In genomic region chr10:78255646-78256059, GRCm38 (mm10) we compare ENCODE assay signal across 8 mouse cellular contexts. TPM values are rescaled to one million over a fixed set of nuclear protein-coding genes. Genes with fewer than 3 reads are reported as not detected.
DNase-seq lines count a peak whose midpoint lies in the region; ATAC-seq lines count a peak whose summit lies in the region.

No protein-coding gene starts in this region.

- peak; percentile 31 for DNase-seq in layer of hippocampus, adult 9-11 months
- no peak for DNase-seq in layer of hippocampus, adult 11-12 months (ENCODE audit: low spot score)
- DNase-seq in adrenal gland, adult 18-20 months (ENCODE audit: low spot score in 2 of 2) = peak; percentile 56 to 80
- DNase-seq in heart, adult 9 months (ENCODE audit: low spot score in 2 of 2) = peak; percentile 65 to 75
- DNase-seq in lung, postnatal 14 days = peak; percentile 32
- no peak for DNase-seq in thymus, postnatal 14 days
- no peak for DNase-seq in cerebellum, adult 18-20 months

- ATAC-seq in cerebellum, adult (ENCODE audit: insufficient number of reproducible peaks, low FRiP score, low TSS enrichment) = no peak

RNA-seq across cellular contexts. Expression of gene Trappc10, which starts 11.2 kb away (rescaled TPM):
- 10 to 100 TPM; 44.2 to 53.2 TPM for total RNA-seq in adrenal gland, adult 18-20 months (2021)

Comparison
In these comparisons a context has a peak if more than half of its experiments do, and no peak if none do; other contexts are left out.
1. DNase-seq: peak in layer of hippocampus, adult 9-11 months (single experiment), adrenal gland, adult 18-20 months (2 of 2), heart, adult 9 months (2 of 2) and lung, postnatal 14 days (single experiment); none in layer of hippocampus, adult 11-12 months (single experiment), thymus, postnatal 14 days (single experiment) and cerebellum, adult 18-20 months (0 of 2).